Mouse (Mus musculus) liver, embryonic 13.5 days (tissue): ENCODE results near the gene Tenm2. TPM values are rescaled to one million over a fixed set of nuclear protein-coding genes. Genes with fewer than 3 reads are reported as not detected.

Experiments used
- ATAC-seq: fragments of 200-750 bp; cut with Nextera tagmentation; 2 replicates; pipeline ENCODE4 v1.8.0; 2017; ENCODE audit warnings: low read depth, mild to moderate bottlenecking, moderate number of reproducible peaks, moderate library complexity
- DNase-seq: peaks from one replicate; pipeline ENCODE4 v3.0.0; 2022
- H3K27ac ChIP-seq: fragments of 300-500 bp; sonication (generic); 2 replicates; pipeline ENCODE4 v1.5.1; 2015; ENCODE audit warnings: moderate library complexity, mild to moderate bottlenecking, inconsistent platforms
- H3K27me3 ChIP-seq: fragments of 300-500 bp; sonication (generic); 2 replicates; pipeline ENCODE4 v1.6.1; 2015; ENCODE audit warnings: mild to moderate bottlenecking, inconsistent platforms
- H3K36me3 ChIP-seq: fragments of 300-500 bp; sonication (generic); 2 replicates; pipeline ENCODE4 v1.6.1; 2015; ENCODE audit warnings: mild to moderate bottlenecking, inconsistent platforms
- H3K4me1 ChIP-seq: fragments of 300-500 bp; sonication (generic); replicated peaks from 2 replicates; pipeline ENCODE4 v1.6.1; 2015; ENCODE audit warnings: inconsistent platforms
- H3K4me2 ChIP-seq: fragments of 300-500 bp; sonication (generic); 2 replicates; pipeline ENCODE4 v1.6.1; 2015; ENCODE audit warnings: inconsistent platforms, mild to moderate bottlenecking, moderate library complexity
- H3K4me3 ChIP-seq: fragments of 300-500 bp; sonication (generic); replicated peaks from 2 replicates; pipeline ENCODE4 v1.5.1; 2015; ENCODE audit warnings: mild to moderate bottlenecking, inconsistent platforms
- H3K9ac ChIP-seq: fragments of 300-500 bp; sonication (generic); 2 replicates; pipeline ENCODE4 v1.6.1; 2015; ENCODE audit warnings: mild to moderate bottlenecking, inconsistent platforms
- H3K9me3 ChIP-seq: fragments of 300-500 bp; sonication (generic); replicated peaks from 2 replicates; pipeline ENCODE4 v1.6.1; 2016; ENCODE audit warnings: inconsistent platforms
- WGBS: fragments of 180-500 bp; shearing (Covaris S2); methylation state at CpG from one replicate; pipeline ENCODE4 v1.1.7; 2015; ENCODE audit not compliant: insufficient replicate concordance; 5-methylcytosine and 5-hydroxymethylcytosine counted together
- polyA plus RNA-seq: library from polyadenylated mRNA; unstranded; fragments of >200 nt; fragmentation: Nextera tagmentation; extraction: Ambion mirVana; gene quantifications from 2 replicates; pipeline ENCODE4 v1.2.1, GENCODE M21; 2015

Gene Tenm2
- polyA plus RNA-seq, 1 experiment from 2014 or later: 0.06 TPM

GRCm38 (mm10) chr11:36302913-36303371 lies 932.8 kb downstream of the Tenm2 start:
- ATAC-seq: no peak
- Histone ChIP-seq H3K9ac (no peak overlapping the region), H3K27me3 (no peaks in the 10 kb centered on the region), H3K4me3 (no peak overlapping the region), H3K9me3 (no peaks in the 10 kb centered on the region), H3K36me3 (no peaks in the 10 kb centered on the region), H3K4me2 (no peak overlapping the region), H3K27ac (no peak overlapping the region), H3K4me1 (no peaks in the 10 kb centered on the region)
- no peak for DNase-seq
- WGBS: 39% methylated on average over 2 of the region's 2 CpGs

GRCm38 (mm10) chr11:36302096-36302495 lies 933.7 kb downstream of the Tenm2 start:
- ATAC-seq (no peak), DNase-seq (no peak)
- H3K36me3 ChIP-seq: no peaks in the 10 kb centered on the region
- H3K27me3 ChIP-seq: no peaks in the 10 kb centered on the region
- H3K9ac ChIP-seq: no peak overlapping the region
- no peak overlapping the region for H3K27ac ChIP-seq
- 63% methylated on average over 7 of the region's 7 CpGs for WGBS
- no peaks in the 10 kb centered on the region for H3K9me3 ChIP-seq
- H3K4me1 ChIP-seq: no peaks in the 10 kb centered on the region
- no peak overlapping the region for H3K4me2 ChIP-seq
- H3K4me3 ChIP-seq: no peak overlapping the region

GRCm38 (mm10) chr11:36296568-36296967 lies 939.2 kb downstream of the Tenm2 start:
- no peak overlapping the region for H3K4me3 ChIP-seq
- 57% methylated on average over 3 of the region's 3 CpGs for WGBS
- no peaks in the 10 kb centered on the region for H3K27me3 ChIP-seq
- H3K27ac ChIP-seq: no peak overlapping the region
- H3K4me2 ChIP-seq: no peak overlapping the region
- H3K4me1 ChIP-seq: no peaks in the 10 kb centered on the region
- no peak overlapping the region for H3K9ac ChIP-seq
- no peaks in the 10 kb centered on the region for H3K9me3 ChIP-seq
- DNase-seq (no peak), ATAC-seq (no peak)
- H3K36me3 ChIP-seq: no peaks in the 10 kb centered on the region

GRCm38 (mm10) chr11:36292206-36292605 lies 943.6 kb downstream of the Tenm2 start:
- no peaks in the 10 kb centered on the region for H3K9me3 ChIP-seq
- H3K4me2 ChIP-seq: no peak overlapping the region
- H3K27me3 ChIP-seq: no peaks in the 10 kb centered on the region
- H3K27ac ChIP-seq: no peak overlapping the region
- no peak overlapping the region for H3K9ac ChIP-seq
- no peak for ATAC-seq
- WGBS: 29% methylated on average over 6 of the region's 6 CpGs
- no peaks in the 10 kb centered on the region for H3K36me3 ChIP-seq
- H3K4me3 ChIP-seq: no peak overlapping the region
- no peaks in the 10 kb centered on the region for H3K4me1 ChIP-seq
- no peak for DNase-seq

DNA sequence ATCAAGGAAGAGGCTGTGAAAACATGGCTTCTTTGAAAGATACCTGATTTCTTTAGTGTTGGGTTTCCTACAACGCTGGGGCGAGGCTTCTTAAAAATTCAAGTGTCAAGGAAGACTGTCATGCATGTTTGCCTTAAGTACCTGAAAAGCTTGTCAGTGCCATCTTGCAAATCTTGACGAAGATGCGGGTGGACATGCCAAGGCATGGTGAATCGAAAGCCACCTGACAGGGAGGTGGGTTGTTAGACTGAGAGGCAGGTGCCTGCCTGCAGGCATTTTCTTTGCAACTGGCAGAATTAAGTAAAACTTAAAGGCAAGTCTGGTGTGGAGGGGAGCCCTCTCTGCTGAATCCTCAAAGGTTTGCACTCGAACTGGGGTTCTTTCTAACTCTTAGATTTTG lies 949.5 kb downstream of the Tenm2 start:
- WGBS: 62% methylated on average over 6 of the region's 6 CpGs
- no peak overlapping the region for H3K4me3 ChIP-seq
- no peak for DNase-seq

GRCm38 (mm10) chr11:36280533-36280932 lies 955.2 kb downstream of the Tenm2 start:
- Histone ChIP-seq H3K9me3 (no peaks in the 10 kb centered on the region), H3K4me3 (no peak overlapping the region), H3K4me1 (no peaks in the 10 kb centered on the region), H3K9ac (no peak overlapping the region), H3K36me3 (no peaks in the 10 kb centered on the region), H3K27ac (no peak overlapping the region), H3K27me3 (no peaks in the 10 kb centered on the region), H3K4me2 (no peak overlapping the region)
- DNase-seq: no peak
- peak; percentile 55; the same call in 1 of the 2 replicates for ATAC-seq
- WGBS: 45% methylated on average over 7 of the region's 7 CpGs

More for the DNA sequence above, 949.5 kb downstream of the Tenm2 start:
- no peaks in the 10 kb centered on the region for H3K4me1 ChIP-seq
- H3K27me3 ChIP-seq: no peaks in the 10 kb centered on the region
- H3K9ac ChIP-seq: no peak overlapping the region
- no peaks in the 10 kb centered on the region for H3K36me3 ChIP-seq
- ATAC-seq: no peak
- H3K9me3 ChIP-seq: no peaks in the 10 kb centered on the region
- no peak overlapping the region for H3K27ac ChIP-seq
- no peak overlapping the region for H3K4me2 ChIP-seq

GRCm38 (mm10) chr11:36277903-36278215 lies 957.9 kb downstream of the Tenm2 start:
- Histone ChIP-seq H3K27me3 (no peaks in the 10 kb centered on the region), H3K9me3 (no peaks in the 10 kb centered on the region), H3K27ac (no peak overlapping the region), H3K4me3 (no peak overlapping the region), H3K36me3 (no peaks in the 10 kb centered on the region), H3K4me2 (no peak overlapping the region), H3K9ac (no peak overlapping the region), H3K4me1 (no peaks in the 10 kb centered on the region)
- no peak for ATAC-seq
- no peak for DNase-seq
- 76% methylated on average over 9 of the region's 9 CpGs for WGBS

DNA sequence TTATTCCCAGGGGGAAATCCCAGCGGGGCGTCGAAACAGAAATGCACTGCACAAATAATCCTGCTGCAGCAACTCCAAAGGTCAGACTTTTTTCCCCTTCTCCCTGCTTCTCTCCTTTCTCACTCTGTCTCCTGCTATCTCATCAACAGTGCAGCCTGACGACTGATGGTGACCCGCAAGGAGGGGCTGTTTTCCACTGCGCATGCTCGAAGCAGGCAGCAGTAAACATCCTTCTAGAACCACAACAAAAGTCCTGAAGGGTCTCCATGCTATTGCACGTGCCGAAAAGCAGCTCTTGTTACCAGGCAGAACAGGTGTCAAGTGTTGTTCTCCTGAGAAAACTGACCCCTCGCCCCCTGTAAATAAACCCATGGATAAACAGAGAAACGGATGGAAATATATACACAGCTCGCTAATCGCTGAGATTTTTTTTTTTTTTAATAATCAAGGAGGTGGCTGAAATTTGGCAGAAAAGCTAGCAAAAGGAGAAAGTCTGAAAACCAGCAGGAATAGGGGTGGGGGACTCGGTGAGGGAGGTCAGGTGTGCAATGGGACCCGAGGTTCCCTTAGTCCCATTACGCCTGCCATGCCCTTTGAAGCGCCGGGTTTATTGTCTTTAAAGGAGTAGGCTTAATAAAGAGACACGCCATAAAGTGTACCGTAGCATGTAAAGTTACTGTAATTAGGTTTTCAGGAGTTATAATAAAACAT lies 958.4 kb downstream of the Tenm2 start:
- no peak overlapping the region for H3K27ac ChIP-seq
- WGBS: 64% methylated on average over 20 of the region's 20 CpGs
- no peak for ATAC-seq
- no peaks in the 10 kb centered on the region for H3K36me3 ChIP-seq
- no peak overlapping the region for H3K9ac ChIP-seq
- no peak overlapping the region for H3K4me3 ChIP-seq
- no peak for DNase-seq
- no peaks in the 10 kb centered on the region for H3K4me1 ChIP-seq
- no peak overlapping the region for H3K4me2 ChIP-seq
- H3K27me3 ChIP-seq: no peaks in the 10 kb centered on the region
- no peaks in the 10 kb centered on the region for H3K9me3 ChIP-seq

DNA sequence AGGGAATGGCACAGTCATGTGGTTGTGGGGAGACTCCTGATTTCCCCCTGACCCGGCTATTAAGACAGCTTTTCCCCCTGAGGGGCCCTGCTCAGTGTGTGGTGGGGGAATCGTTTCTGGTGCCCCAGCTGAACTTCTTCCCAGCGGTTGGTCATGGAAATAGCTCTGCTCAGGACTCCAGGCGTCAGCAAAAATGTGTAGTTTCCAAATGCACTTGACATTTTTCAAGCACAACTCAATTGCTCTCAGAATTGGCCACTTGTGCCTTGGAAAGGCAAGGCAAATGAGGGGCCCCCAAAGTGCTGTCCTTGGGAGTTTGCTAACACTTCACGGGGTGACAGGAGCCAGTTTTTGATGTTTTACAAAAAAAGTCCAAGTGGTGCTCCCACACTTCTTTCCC lies 959.7 kb downstream of the Tenm2 start:
- Histone ChIP-seq H3K27ac (no peak overlapping the region), H3K9ac (no peak overlapping the region), H3K4me2 (no peak overlapping the region), H3K27me3 (no peaks in the 10 kb centered on the region), H3K36me3 (no peaks in the 10 kb centered on the region), H3K9me3 (no peaks in the 10 kb centered on the region), H3K4me1 (no peaks in the 10 kb centered on the region), H3K4me3 (no peak overlapping the region)
- no peak for DNase-seq
- ATAC-seq: no peak
- 39% methylated on average over 5 of the region's 5 CpGs for WGBS

- H3K4me3 ChIP-seq: no peak overlapping the region
- no peaks in the 10 kb centered on the region for H3K4me1 ChIP-seq
- WGBS: 61% methylated on average over 2 of the region's 2 CpGs
- no peak overlapping the region for H3K27ac ChIP-seq
- ATAC-seq (no peak), DNase-seq (no peak)
- H3K4me2 ChIP-seq: no peak overlapping the region
- H3K27me3 ChIP-seq: no peaks in the 10 kb centered on the region
- H3K36me3 ChIP-seq: no peaks in the 10 kb centered on the region
- no peaks in the 10 kb centered on the region for H3K9me3 ChIP-seq
- no peak overlapping the region for H3K9ac ChIP-seq
Measured at GRCm38 (mm10) chr11:36272149-36272548, 963.6 kb downstream of the Tenm2 start.

DNA sequence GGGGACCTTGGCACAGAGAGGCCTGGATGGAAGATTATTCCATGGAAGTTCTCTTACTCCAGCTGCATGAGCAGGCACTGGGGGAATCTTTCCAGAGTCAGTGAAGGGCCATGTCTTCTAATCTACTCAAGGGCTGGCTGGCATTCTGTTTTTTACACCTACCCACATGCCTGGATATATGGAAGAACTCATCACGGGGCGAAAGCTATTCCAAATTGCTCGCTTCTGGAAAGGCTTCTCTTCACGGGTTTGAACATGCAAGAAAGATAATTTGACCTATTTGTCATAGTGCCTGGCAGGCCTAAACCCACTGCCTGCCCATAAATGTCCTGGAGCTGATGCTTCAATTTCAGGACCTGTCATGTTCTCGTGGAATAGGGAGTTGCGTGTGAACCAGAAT lies 965.8 kb downstream of the Tenm2 start:
- Histone ChIP-seq H3K4me3 (no peak overlapping the region), H3K36me3 (no peaks in the 10 kb centered on the region), H3K9me3 (no peaks in the 10 kb centered on the region), H3K27ac (no peak overlapping the region), H3K4me1 (no peaks in the 10 kb centered on the region), H3K4me2 (no peak overlapping the region), H3K27me3 (no peaks in the 10 kb centered on the region), H3K9ac (no peak overlapping the region)
- no peak for ATAC-seq
- DNase-seq: no peak
- 80% methylated on average over 6 of the region's 6 CpGs for WGBS

- Histone ChIP-seq H3K27ac (no peak overlapping the region), H3K9me3 (no peaks in the 10 kb centered on the region), H3K4me2 (no peak overlapping the region), H3K36me3 (no peaks in the 10 kb centered on the region), H3K4me3 (no peak overlapping the region), H3K4me1 (no peaks in the 10 kb centered on the region), H3K9ac (no peak overlapping the region), H3K27me3 (no peaks in the 10 kb centered on the region)
- no peak for DNase-seq
- no peak for ATAC-seq
- WGBS: 76% methylated on average over 17 of the region's 17 CpGs
Measured at GRCm38 (mm10) chr11:36264776-36265466, 970.8 kb downstream of the Tenm2 start.
